Mouse (Mus musculus) embryonic facial prominence, embryonic 11.5 days (tissue): ENCODE data around the gene Oaf. TPM values are rescaled to one million over a fixed set of nuclear protein-coding genes. Genes with fewer than 3 reads are reported as not detected.

ENCODE experiments used
- ATAC-seq: fragments of 200-750 bp; cut with Nextera tagmentation; replicated peaks from 2 replicates; pipeline ENCODE4 v1.8.0; 2017; ENCODE audit warnings: low read depth; ENCODE audit not compliant: insufficient number of reproducible peaks, low FRiP score, low TSS enrichment
- DNase-seq: peaks from one replicate; pipeline ENCODE4 v3.0.0-alpha.2; 2015; ENCODE audit warnings: low spot score
- H3K27ac ChIP-seq: fragments of 300-500 bp; sonication (generic); replicated peaks from 2 replicates; pipeline ENCODE4 v1.5.1; 2014; ENCODE audit warnings: mild to moderate bottlenecking, low read depth, low read length, control low read depth
- H3K27me3 ChIP-seq: fragments of 300-500 bp; sonication (generic); 2 replicates; pipeline ENCODE4 v1.6.1; 2014; ENCODE audit warnings: mild to moderate bottlenecking, low read length, moderate library complexity, mixed read lengths; ENCODE audit not compliant: control insufficient read depth, insufficient read depth
- H3K36me3 ChIP-seq: fragments of 300-500 bp; sonication (generic); replicated peaks from 2 replicates; pipeline ENCODE4 v1.6.1; 2014; ENCODE audit warnings: low read depth, mild to moderate bottlenecking, low read length, moderate library complexity, mixed read lengths; ENCODE audit not compliant: control insufficient read depth, insufficient read depth
- H3K4me1 ChIP-seq: fragments of 300-500 bp; sonication (generic); 2 replicates; pipeline ENCODE4 v1.6.1; 2014; ENCODE audit warnings: low read length, mixed read lengths; ENCODE audit not compliant: control insufficient read depth, insufficient read depth
- H3K4me2 ChIP-seq: fragments of 300-500 bp; sonication (generic); 2 replicates; pipeline ENCODE4 v1.6.1; 2014; ENCODE audit warnings: low read depth, mild to moderate bottlenecking, control low read depth, low read length, moderate library complexity
- H3K4me3 ChIP-seq: fragments of 300-500 bp; sonication (generic); 2 replicates; pipeline ENCODE4 v1.5.1; 2014; ENCODE audit warnings: low read depth, low read length, control low read depth
- H3K9ac ChIP-seq: fragments of 300-500 bp; sonication (generic); replicated peaks from 2 replicates; pipeline ENCODE4 v1.6.1; 2014; ENCODE audit warnings: mild to moderate bottlenecking, control low read depth, low read length
- H3K9me3 ChIP-seq: fragments of 300-500 bp; sonication (generic); replicated peaks from 2 replicates; pipeline ENCODE4 v1.6.1; 2016; ENCODE audit warnings: mild to moderate bottlenecking, low read length, inconsistent platforms, mixed read lengths; ENCODE audit not compliant: control insufficient read depth
- WGBS: fragments of 180-500 bp; shearing (Covaris S2); extraction: QIAGEN DNeasy Blood & Tissue Kit; methylation state at CpG from one replicate; pipeline ENCODE4 v1.1.7; 2014; 5-methylcytosine and 5-hydroxymethylcytosine counted together
- polyA plus RNA-seq: library from polyadenylated mRNA; unstranded; fragments of >200 nt; fragmentation: Nextera tagmentation; extraction: Ambion mirVana; gene quantifications from 2 replicates; pipeline ENCODE4 v1.2.1, GENCODE M21; 2014

Gene Oaf
- 73.3 and 73.5 TPM in 2 replicates for polyA plus RNA-seq

GRCm38 (mm10) chr9:43239712-43240593, at the start of gene Oaf:
TSS of gene Oaf (minus strand) at chr9:43239911.
- under 1% methylated on average over 44 of the region's 44 CpGs for WGBS
- H3K4me1 ChIP-seq, result peaks cover 5% of the 10 kb centered on the region
- peak; percentile 95 for DNase-seq
- H3K9me3 ChIP-seq, result no peaks in the 10 kb centered on the region
- H3K27ac ChIP-seq, result peak within 1 kb of the TSS; percentile 88
- H3K4me2 ChIP-seq, result peak within 1 kb of the TSS; percentile 79
- H3K9ac ChIP-seq, result peak within 1 kb of the TSS; percentile 86
- H3K36me3 ChIP-seq, result no peaks in the 10 kb centered on the region
- no peaks in the 10 kb centered on the region; the same call in 1 of the 2 replicates for H3K27me3 ChIP-seq
- ATAC-seq, result peak; percentile 90
- H3K4me3 ChIP-seq, result peak within 1 kb of the TSS; percentile 93

DNA sequence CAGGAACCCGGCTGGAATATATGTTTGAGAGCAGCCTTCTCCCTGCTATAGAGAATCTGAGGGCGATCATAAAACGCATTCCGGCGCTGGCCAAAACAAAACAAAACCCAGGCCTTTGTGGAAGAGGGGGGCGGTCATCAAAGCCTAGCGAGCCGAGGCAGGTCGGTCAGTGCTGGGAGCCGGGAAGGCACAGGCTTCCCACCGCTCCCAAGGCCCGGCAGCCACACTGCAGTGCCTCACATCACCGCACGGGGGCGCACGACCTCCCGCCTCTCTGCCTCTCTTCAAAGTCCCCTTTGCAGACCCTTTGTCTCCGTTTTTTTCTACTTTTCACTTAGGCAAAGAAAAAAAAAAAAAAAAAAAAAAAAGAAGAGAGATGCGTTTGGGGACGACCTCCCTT, 47.2 kb upstream of the Oaf start:
- no peaks in the 10 kb centered on the region for H3K9me3 ChIP-seq
- no peak overlapping the region for H3K4me3 ChIP-seq
- H3K36me3 ChIP-seq, result no peaks in the 10 kb centered on the region
- peak overlapping the region; percentile 33; the same call in 1 of the 2 replicates for H3K4me2 ChIP-seq
- no peak overlapping the region for H3K27ac ChIP-seq
- WGBS, result 1% methylated on average over 20 of the region's 20 CpGs
- peak; percentile 88 for DNase-seq
- no peaks in the 10 kb centered on the region for H3K4me1 ChIP-seq
- peak; percentile 41; the same call in 1 of the 2 replicates for ATAC-seq
- H3K27me3 ChIP-seq, result no peaks in the 10 kb centered on the region
- peak overlapping the region; percentile 52 for H3K9ac ChIP-seq

- no peaks in the 10 kb centered on the region for H3K36me3 ChIP-seq
- no peak overlapping the region for H3K9ac ChIP-seq
- H3K9me3 ChIP-seq, result no peaks in the 10 kb centered on the region
- H3K27me3 ChIP-seq, result no peaks in the 10 kb centered on the region
- H3K27ac ChIP-seq, result no peak overlapping the region
- no peak overlapping the region for H3K4me3 ChIP-seq
- 95% methylated on average over 4 of the region's 4 CpGs for WGBS
- ATAC-seq (no peak), DNase-seq (no peak)
- H3K4me2 ChIP-seq, result no peak overlapping the region
- H3K4me1 ChIP-seq, result no peaks in the 10 kb centered on the region
These were observed 45.6 kb upstream of the Oaf start for GRCm38 (mm10) chr9:43285281-43285680.

DNA sequence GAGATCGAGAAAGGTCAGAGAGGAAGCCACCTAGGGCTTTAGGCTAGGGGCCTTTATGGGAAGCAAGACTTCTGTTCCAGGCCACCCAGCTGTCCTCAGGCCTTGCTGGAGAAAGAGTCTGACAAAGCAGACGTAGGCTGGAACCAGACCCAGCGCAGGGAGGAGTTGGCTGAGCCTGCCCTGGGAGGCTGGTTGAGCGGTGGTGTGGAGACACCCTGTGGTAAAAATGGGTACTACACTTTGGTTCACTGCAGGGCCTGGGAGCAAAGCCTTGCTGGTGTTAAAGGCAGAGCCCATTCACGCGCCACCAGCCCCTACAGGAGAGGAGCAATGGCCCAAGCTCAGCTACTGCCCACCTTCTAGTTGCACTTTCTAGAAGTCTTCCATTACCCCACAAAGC, 44.6 kb upstream of the Oaf start:
- H3K4me3 ChIP-seq, result no peak overlapping the region
- no peak overlapping the region for H3K27ac ChIP-seq

DNA sequence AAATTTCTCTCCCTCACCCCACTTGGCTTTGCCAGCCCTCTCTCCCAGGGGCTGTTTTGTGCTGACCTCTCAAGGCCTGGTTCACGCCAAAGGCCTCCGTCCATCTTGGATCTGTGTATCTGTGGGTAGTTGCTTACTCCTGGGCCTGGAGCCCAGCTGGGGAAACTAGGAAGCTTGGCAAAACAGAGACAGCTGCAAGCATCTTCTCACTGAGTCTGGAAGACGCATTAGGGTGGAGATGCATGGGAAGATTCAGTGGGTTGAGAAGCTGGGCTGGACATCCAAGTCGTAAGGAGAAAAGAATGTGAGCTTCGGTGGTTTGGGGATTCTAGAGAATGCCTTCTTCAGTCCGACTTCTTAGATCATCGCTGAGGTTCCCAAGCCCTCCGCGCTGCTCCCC, 34.0 kb upstream of the Oaf start:
- Histone ChIP-seq H3K9ac (no peak overlapping the region), H3K4me2 (no peak overlapping the region), H3K27me3 (peaks cover 13% of the 10 kb centered on the region; the same call in 1 of the 2 replicates), H3K4me1 (peaks cover 10% of the 10 kb centered on the region; the same call in 1 of the 2 replicates), H3K4me3 (no peak overlapping the region), H3K9me3 (no peaks in the 10 kb centered on the region), H3K36me3 (no peaks in the 10 kb centered on the region), H3K27ac (no peak overlapping the region)
- DNase-seq, result no peak
- WGBS, result 80% methylated on average over 9 of the region's 9 CpGs
- no peak for ATAC-seq

More for the DNA sequence above, 44.6 kb upstream of the Oaf start:
- WGBS, result 3% methylated on average over 6 of the region's 6 CpGs
- peak; percentile 93 for DNase-seq
- Histone ChIP-seq H3K4me1 (no peaks in the 10 kb centered on the region), H3K9ac (peak overlapping the region; percentile 32), H3K9me3 (no peaks in the 10 kb centered on the region), H3K27me3 (no peaks in the 10 kb centered on the region), H3K36me3 (no peaks in the 10 kb centered on the region), H3K4me2 (no peak overlapping the region; the same call in 1 of the 2 replicates)
- ATAC-seq, result peak; percentile 87

GRCm38 (mm10) chr9:43271761-43272518, 32.2 kb upstream of the Oaf start:
- no peak for ATAC-seq
- Histone ChIP-seq H3K36me3 (no peaks in the 10 kb centered on the region), H3K9me3 (no peaks in the 10 kb centered on the region), H3K4me2 (no peak overlapping the region), H3K4me3 (no peak overlapping the region), H3K27ac (no peak overlapping the region), H3K27me3 (peaks cover 13% of the 10 kb centered on the region; the same call in 1 of the 2 replicates), H3K9ac (no peak overlapping the region), H3K4me1 (peaks cover 10% of the 10 kb centered on the region; the same call in 1 of the 2 replicates)
- WGBS, result 48% methylated on average over 13 of the region's 14 CpGs
- no peak for DNase-seq

- Histone ChIP-seq H3K4me3 (0 out of 2 replicates have a peak overlapping the region, but pooled peaks have one; percentile 8), H3K9me3 (no peaks in the 10 kb centered on the region), H3K27ac (no peak overlapping the region), H3K36me3 (no peaks in the 10 kb centered on the region), H3K27me3 (peaks cover 13% of the 10 kb centered on the region; the same call in 1 of the 2 replicates), H3K4me2 (peak overlapping the region; percentile 27), H3K9ac (0 out of 2 replicates have a peak overlapping the region, but pooled peaks have one; percentile 2), H3K4me1 (peaks cover 10% of the 10 kb centered on the region; the same call in 1 of the 2 replicates)
- 2% methylated on average over 17 of the region's 17 CpGs for whole genome bisulfite sequencing
- ATAC-seq (peak; percentile 36; the same call in 1 of the 2 replicates), DNase-seq (no peak)
These were observed 31.1 kb upstream of the Oaf start for GRCm38 (mm10) chr9:43270723-43271252.
